Mouse (Mus musculus): Measurements from ENCODE around the gene Cyp46a1. TPM values are rescaled to one million over a fixed set of nuclear protein-coding genes. Genes with fewer than 3 reads are reported as not detected.

Cyp46a1 gene
- total RNA-seq, 1 experiment from 2014 or later = 0.10 TPM

GRCm38 (mm10) chr12:108338572-108339190 lies 4.5 kb downstream of the Cyp46a1 start:
- ATAC-seq (replicated peaks in 1 of 2; ENCODE audit: insufficient read depth in 1 of 2, low FRiP score in 2 of 2, low TSS enrichment in 1 of 2, low read depth in 1 of 2, poor library complexity in 2 of 2, severe bottlenecking in 2 of 2) = peak; percentile 19 to 22; a peak in 1 of 4 replicates

GRCm38 (mm10) chr12:108348151-108348550 lies 14.0 kb downstream of the Cyp46a1 start:
- no peak for ATAC-seq (replicated peaks in 1 of 2; ENCODE audit: insufficient read depth in 1 of 2, low FRiP score in 2 of 2, low TSS enrichment in 1 of 2, low read depth in 1 of 2, poor library complexity in 2 of 2, severe bottlenecking in 2 of 2)

- ATAC-seq (replicated peaks in 1 of 2; ENCODE audit: insufficient read depth in 1 of 2, low FRiP score in 2 of 2, low TSS enrichment in 1 of 2, low read depth in 1 of 2, poor library complexity in 2 of 2, severe bottlenecking in 2 of 2) = no peak
Observed at GRCm38 (mm10) chr12:108349026-108349425, 14.8 kb downstream of the Cyp46a1 start.

GRCm38 (mm10) chr12:108350931-108351330 lies 16.8 kb downstream of the Cyp46a1 start:
- ATAC-seq (replicated peaks in 1 of 2; ENCODE audit: insufficient read depth in 1 of 2, low FRiP score in 2 of 2, low TSS enrichment in 1 of 2, low read depth in 1 of 2, poor library complexity in 2 of 2, severe bottlenecking in 2 of 2) = no peak

- ATAC-seq (replicated peaks in 1 of 2; ENCODE audit: insufficient read depth in 1 of 2, low FRiP score in 2 of 2, low TSS enrichment in 1 of 2, low read depth in 1 of 2, poor library complexity in 2 of 2, severe bottlenecking in 2 of 2) = no peak
Observed at GRCm38 (mm10) chr12:108352371-108353136, 18.4 kb downstream of the Cyp46a1 start.

- no peak for ATAC-seq (replicated peaks in 1 of 2; ENCODE audit: insufficient read depth in 1 of 2, low FRiP score in 2 of 2, low TSS enrichment in 1 of 2, low read depth in 1 of 2, poor library complexity in 2 of 2, severe bottlenecking in 2 of 2)
Observed at GRCm38 (mm10) chr12:108354284-108354683, 20.1 kb downstream of the Cyp46a1 start.

- ATAC-seq (replicated peaks in 1 of 2; ENCODE audit: insufficient read depth in 1 of 2, low FRiP score in 2 of 2, low TSS enrichment in 1 of 2, low read depth in 1 of 2, poor library complexity in 2 of 2, severe bottlenecking in 2 of 2) = no peak
Observed at GRCm38 (mm10) chr12:108355271-108355670, 21.1 kb downstream of the Cyp46a1 start.

- ATAC-seq (replicated peaks in 1 of 2; ENCODE audit: insufficient read depth in 1 of 2, low FRiP score in 2 of 2, low TSS enrichment in 1 of 2, low read depth in 1 of 2, poor library complexity in 2 of 2, severe bottlenecking in 2 of 2) = no peak
Observed at GRCm38 (mm10) chr12:108355986-108356385, 21.8 kb downstream of the Cyp46a1 start.

- peak; percentile 85 to 89 for ATAC-seq (replicated peaks in 1 of 2; ENCODE audit: insufficient read depth in 1 of 2, low FRiP score in 2 of 2, low TSS enrichment in 1 of 2, low read depth in 1 of 2, poor library complexity in 2 of 2, severe bottlenecking in 2 of 2)
Observed at GRCm38 (mm10) chr12:108363796-108364195, 29.6 kb downstream of the Cyp46a1 start.

GRCm38 (mm10) chr12:108365340-108365739 lies 31.2 kb downstream of the Cyp46a1 start:
- ATAC-seq (replicated peaks in 1 of 2; ENCODE audit: insufficient read depth in 1 of 2, low FRiP score in 2 of 2, low TSS enrichment in 1 of 2, low read depth in 1 of 2, poor library complexity in 2 of 2, severe bottlenecking in 2 of 2) = no peak

GRCm38 (mm10) chr12:108365868-108366267 lies 31.7 kb downstream of the Cyp46a1 start:
- ATAC-seq (replicated peaks in 1 of 2; ENCODE audit: insufficient read depth in 1 of 2, low FRiP score in 2 of 2, low TSS enrichment in 1 of 2, low read depth in 1 of 2, poor library complexity in 2 of 2, severe bottlenecking in 2 of 2) = no peak

GRCm38 (mm10) chr12:108367909-108368308 lies 33.7 kb downstream of the Cyp46a1 start:
- no peak for ATAC-seq (replicated peaks in 1 of 2; ENCODE audit: insufficient read depth in 1 of 2, low FRiP score in 2 of 2, low TSS enrichment in 1 of 2, low read depth in 1 of 2, poor library complexity in 2 of 2, severe bottlenecking in 2 of 2)

GRCm38 (mm10) chr12:108368921-108369320 lies 34.7 kb downstream of the Cyp46a1 start:
- ATAC-seq (replicated peaks in 1 of 2; ENCODE audit: insufficient read depth in 1 of 2, low FRiP score in 2 of 2, low TSS enrichment in 1 of 2, low read depth in 1 of 2, poor library complexity in 2 of 2, severe bottlenecking in 2 of 2) = no peak

- ATAC-seq (replicated peaks in 1 of 2; ENCODE audit: insufficient read depth in 1 of 2, low FRiP score in 2 of 2, low TSS enrichment in 1 of 2, low read depth in 1 of 2, poor library complexity in 2 of 2, severe bottlenecking in 2 of 2) = no peak
Observed at GRCm38 (mm10) chr12:108370596-108371428, 36.6 kb downstream of the Cyp46a1 start, which contains the start of gene Eml1. TSS of gene Eml1 (plus strand) at chr12:108370957.

- ATAC-seq (replicated peaks in 1 of 2; ENCODE audit: insufficient read depth in 1 of 2, low FRiP score in 2 of 2, low TSS enrichment in 1 of 2, low read depth in 1 of 2, poor library complexity in 2 of 2, severe bottlenecking in 2 of 2) = no peak
Observed at GRCm38 (mm10) chr12:108371429-108371765, 37.2 kb downstream of the Cyp46a1 start.

GRCm38 (mm10) chr12:108372241-108372640 lies 38.1 kb downstream of the Cyp46a1 start:
- no peak for ATAC-seq (replicated peaks in 1 of 2; ENCODE audit: insufficient read depth in 1 of 2, low FRiP score in 2 of 2, low TSS enrichment in 1 of 2, low read depth in 1 of 2, poor library complexity in 2 of 2, severe bottlenecking in 2 of 2)

GRCm38 (mm10) chr12:108373611-108374010 lies 39.4 kb downstream of the Cyp46a1 start:
- ATAC-seq (replicated peaks in 1 of 2; ENCODE audit: insufficient read depth in 1 of 2, low FRiP score in 2 of 2, low TSS enrichment in 1 of 2, low read depth in 1 of 2, poor library complexity in 2 of 2, severe bottlenecking in 2 of 2) = no peak

GRCm38 (mm10) chr12:108374689-108375088 lies 40.5 kb downstream of the Cyp46a1 start:
- no peak for ATAC-seq (replicated peaks in 1 of 2; ENCODE audit: insufficient read depth in 1 of 2, low FRiP score in 2 of 2, low TSS enrichment in 1 of 2, low read depth in 1 of 2, poor library complexity in 2 of 2, severe bottlenecking in 2 of 2)

Data from hematopoietic stem cell, adult 5-6 weeks (primary cell).